Mouse (Mus musculus) heart, embryonic 15.5 days (tissue): ENCODE measurements around the gene Ptger2. TPM values are rescaled to one million over a fixed set of nuclear protein-coding genes. Genes with fewer than 3 reads are reported as not detected.

Experiments
- ATAC-seq: fragments of 200-750 bp; cut with Nextera tagmentation; replicated peaks from 2 replicates; pipeline ENCODE4 v1.8.0; 2017; ENCODE audit warnings: low read depth, moderate TSS enrichment; ENCODE audit not compliant: insufficient number of reproducible peaks, insufficient read depth, low FRiP score
- H3K27ac ChIP-seq: fragments of 300-500 bp; sonication (generic); 2 replicates; pipeline ENCODE4 v1.5.1; 2015; ENCODE audit warnings: mild to moderate bottlenecking, inconsistent platforms
- H3K27me3 ChIP-seq: fragments of 300-500 bp; sonication (generic); 2 replicates; pipeline ENCODE4 v1.6.1; 2015; ENCODE audit warnings: inconsistent platforms
- H3K36me3 ChIP-seq: fragments of 300-500 bp; sonication (generic); 2 replicates; pipeline ENCODE4 v1.6.1; 2015; ENCODE audit warnings: mild to moderate bottlenecking, inconsistent platforms
- H3K4me1 ChIP-seq: fragments of 300-500 bp; sonication (generic); replicated peaks from 2 replicates; pipeline ENCODE4 v1.6.1; 2015; ENCODE audit warnings: inconsistent platforms
- H3K4me2 ChIP-seq: fragments of 300-500 bp; sonication (generic); 2 replicates; pipeline ENCODE4 v1.6.1; 2015; ENCODE audit warnings: inconsistent platforms, mild to moderate bottlenecking, moderate library complexity
- H3K4me3 ChIP-seq: fragments of 300-500 bp; sonication (generic); 2 replicates; pipeline ENCODE4 v1.5.1; 2015; ENCODE audit warnings: mild to moderate bottlenecking, inconsistent platforms
- H3K9ac ChIP-seq: fragments of 300-500 bp; sonication (generic); 2 replicates; pipeline ENCODE4 v1.6.1; 2015; ENCODE audit warnings: mild to moderate bottlenecking, inconsistent platforms
- H3K9me3 ChIP-seq: fragments of 300-500 bp; sonication (generic); replicated peaks from 2 replicates; pipeline ENCODE4 v1.6.1; 2016; ENCODE audit warnings: inconsistent platforms
- WGBS: fragments of 180-500 bp; shearing (Covaris S2); methylation state at CpG from one replicate; pipeline ENCODE4 v1.1.7; 2015; ENCODE audit warnings: mixed read lengths; 5-methylcytosine and 5-hydroxymethylcytosine counted together
- microRNA counts: library from miRNA; unstranded; fragments of <30 nt; microRNA quantifications from one replicate; lab custom pipeline; 2016
- microRNA-seq: library from miRNA; unstranded; fragments of <30 nt; microRNA quantifications from one replicate; pipeline ENCODE4, GENCODE M21; 2016
- polyA plus RNA-seq: library from polyadenylated mRNA; unstranded; fragments of >200 nt; fragmentation: Nextera tagmentation; extraction: Ambion mirVana; gene quantifications from 2 replicates; pipeline ENCODE4 v1.2.1, GENCODE M21; 2015

Gene Ptger2
- polyA plus RNA-seq, 1 experiment from 2014 or later = 0.18 TPM

- 0 out of 2 replicates have a peak, but pooled peaks have one; percentile 35 for ATAC-seq
- H3K4me2 ChIP-seq = no peak overlapping the region
- H3K27me3 ChIP-seq = no peaks in the 10 kb centered on the region
- peak overlapping the region; percentile 57; the same call in 1 of the 2 replicates for H3K27ac ChIP-seq
- no peak overlapping the region for H3K4me3 ChIP-seq
- H3K4me1 ChIP-seq = no peaks in the 10 kb centered on the region
- WGBS = 45% methylated on average over 7 of the region's 7 CpGs
- no peaks in the 10 kb centered on the region for H3K9me3 ChIP-seq
- no peaks in the 10 kb centered on the region for H3K36me3 ChIP-seq
- no peak overlapping the region for H3K9ac ChIP-seq
These were observed 61.9 kb downstream of the Ptger2 start for GRCm38 (mm10) chr14:45049689-45050418.

GRCm38 (mm10) chr14:45050419-45050776 lies 62.4 kb downstream of the Ptger2 start:
- H3K27ac ChIP-seq = peak overlapping the region; percentile 57; the same call in 1 of the 2 replicates
- H3K4me3 ChIP-seq = no peak overlapping the region
- ATAC-seq = no peak

GRCm38 (mm10) chr14:45051116-45051515 lies 63.1 kb downstream of the Ptger2 start:
- Histone ChIP-seq H3K4me3 (no peak overlapping the region), H3K27ac (no peak overlapping the region)
- WGBS = 80% methylated on average over 7 of the region's 7 CpGs

More at GRCm38 (mm10) chr14:45050419-45050776, 62.4 kb downstream of the Ptger2 start:
- Histone ChIP-seq H3K4me1 (no peaks in the 10 kb centered on the region), H3K4me2 (no peak overlapping the region), H3K36me3 (no peaks in the 10 kb centered on the region), H3K9ac (no peak overlapping the region), H3K27me3 (no peaks in the 10 kb centered on the region), H3K9me3 (no peaks in the 10 kb centered on the region)
- WGBS = 55% methylated on average over 1 of the region's 1 CpGs

More at GRCm38 (mm10) chr14:45051116-45051515, 63.1 kb downstream of the Ptger2 start:
- Histone ChIP-seq H3K4me2 (no peak overlapping the region), H3K36me3 (no peaks in the 10 kb centered on the region), H3K9ac (no peak overlapping the region), H3K27me3 (no peaks in the 10 kb centered on the region), H3K4me1 (no peaks in the 10 kb centered on the region), H3K9me3 (no peaks in the 10 kb centered on the region)
- ATAC-seq = no peak

MicroRNAs within 50 kb of the gene (microRNA counts, 519-probe panel; counts per million panel counts)
- microRNA mmu-miR-327 (lab: Ali Mortazavi, UCI) = not detected

Small RNA genes lying within 50 kb of the gene (microRNA-seq; reads per million reads assigned to microRNA genes)
- not detected for gene Mir327

Other genes with a start within 250 kb of the Ptger2 start
- gene Gm8267, start 237.9 kb upstream of the Ptger2 start, polyA plus RNA-seq = not detected in 2 replicates
- gene Ptgdr, start 128.8 kb upstream of the Ptger2 start, polyA plus RNA-seq = 0.09 TPM in 1 of 2 replicates, not detected in the other
- 3.1 TPM in 2 replicates for gene Gpr137c, start 231.5 kb downstream of the Ptger2 start, polyA plus RNA-seq
- 11.8 and 12.4 TPM in 2 replicates for gene Txndc16, start 232.1 kb downstream of the Ptger2 start, polyA plus RNA-seq